Mouse (Mus musculus) embryo, embryonic 10.5 days (tissue): ENCODE data around the gene Pih1h3b.

ENCODE experiments used
- DNase-seq: peaks from one replicate; pipeline ENCODE4 v3.0.0-alpha.2; 2015; ENCODE audit warnings: low spot score

The Pih1h3b gene

DNA sequence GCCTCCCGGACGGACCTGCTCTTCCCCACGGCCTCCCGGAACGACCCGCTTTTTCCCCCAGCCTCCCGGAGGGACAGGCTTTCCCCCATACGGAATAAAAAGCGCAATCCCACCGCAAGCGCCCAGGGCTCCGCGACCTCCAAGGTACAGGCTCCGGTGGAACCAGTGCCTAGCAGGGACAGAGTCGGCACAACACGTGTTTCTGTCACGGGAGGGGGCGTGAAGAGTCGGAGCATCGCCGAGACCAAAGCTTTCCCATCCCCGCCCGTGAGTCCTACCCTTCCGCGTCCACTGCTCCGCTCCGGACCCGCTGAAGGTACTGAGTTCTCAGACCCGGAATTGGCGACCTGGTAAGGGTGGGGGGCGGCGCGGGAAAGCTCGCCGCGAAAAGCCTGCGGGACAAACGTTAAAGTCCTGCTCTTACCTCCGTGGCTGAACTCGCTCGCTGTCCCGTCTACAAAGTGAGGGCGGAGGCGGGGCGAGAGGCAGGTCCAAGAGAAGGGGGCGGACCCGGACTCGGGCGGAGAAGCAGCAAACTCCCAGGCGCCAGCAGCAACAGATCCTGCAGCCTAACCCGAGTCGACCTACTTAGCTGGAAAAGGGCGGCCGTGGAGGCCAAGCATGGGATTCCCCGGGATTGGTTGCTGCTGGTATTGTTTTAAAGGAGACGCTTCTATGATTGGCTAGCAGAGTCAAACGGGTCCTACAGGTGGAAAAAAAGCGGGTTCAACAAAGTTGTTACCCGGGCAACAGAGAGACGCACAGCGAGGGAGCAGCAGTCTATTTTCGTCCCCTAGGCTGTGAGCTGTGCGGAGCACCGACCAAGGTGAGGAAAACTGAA lies at the start of gene Pih1h3b, which contains the start of gene Nup62cl:
Gene Pih1h3b, plus strand, starts transcription at position 745 of the 841 bp plus-strand sequence.
Gene Nup62cl, minus strand, starts transcription at position 578 of the 841 bp plus-strand sequence.
- peak; percentile 64 for DNase-seq

DNA sequence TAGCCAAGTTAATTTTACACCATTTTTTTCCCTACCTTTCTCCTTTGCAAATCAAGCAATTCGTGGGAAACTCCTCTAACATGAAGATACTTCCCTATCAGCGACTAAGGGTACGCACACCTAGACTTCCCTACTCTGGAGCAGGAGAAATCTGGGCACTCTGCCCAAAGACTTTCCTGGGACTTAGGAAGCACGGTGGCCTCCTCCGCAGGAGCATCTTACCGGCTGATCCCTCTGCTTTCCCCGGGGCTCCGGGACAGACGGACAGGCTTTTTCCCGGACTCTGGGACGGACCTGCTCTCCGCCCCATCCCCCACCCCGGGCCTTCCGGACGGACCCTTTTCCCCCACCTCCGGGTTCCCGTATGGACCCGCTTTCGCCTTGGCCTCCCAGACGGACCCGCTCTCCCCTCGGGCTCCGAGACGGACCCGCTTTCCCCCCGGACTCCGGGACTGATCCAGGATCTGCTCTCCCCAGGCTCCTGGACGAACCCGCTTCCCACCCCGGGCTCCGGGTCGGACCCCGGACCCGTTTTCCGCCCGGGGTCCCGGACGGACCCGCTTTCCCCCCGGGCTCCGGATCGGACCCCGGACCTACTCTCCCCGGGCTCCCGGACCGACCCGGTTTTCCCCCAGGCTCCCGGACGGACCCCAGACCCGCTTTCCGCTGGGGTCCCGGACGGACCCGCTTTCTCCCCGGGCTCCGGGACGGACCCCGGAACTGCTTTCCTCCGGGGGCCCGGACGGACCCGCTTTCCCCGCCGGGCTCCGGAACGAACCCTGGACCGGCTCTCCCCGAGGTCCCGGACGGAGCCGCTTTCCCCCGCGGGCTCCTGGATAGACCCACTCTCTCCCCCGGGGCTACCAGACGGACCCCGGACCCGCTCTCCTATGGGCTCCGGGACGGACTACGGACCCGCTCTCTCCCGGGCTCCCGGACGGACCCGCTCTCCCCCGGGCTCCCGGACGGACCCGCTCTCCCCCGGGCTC lies 1.5 kb upstream of the Pih1h3b start:
- peak; percentile 18 for DNase-seq

DNA sequence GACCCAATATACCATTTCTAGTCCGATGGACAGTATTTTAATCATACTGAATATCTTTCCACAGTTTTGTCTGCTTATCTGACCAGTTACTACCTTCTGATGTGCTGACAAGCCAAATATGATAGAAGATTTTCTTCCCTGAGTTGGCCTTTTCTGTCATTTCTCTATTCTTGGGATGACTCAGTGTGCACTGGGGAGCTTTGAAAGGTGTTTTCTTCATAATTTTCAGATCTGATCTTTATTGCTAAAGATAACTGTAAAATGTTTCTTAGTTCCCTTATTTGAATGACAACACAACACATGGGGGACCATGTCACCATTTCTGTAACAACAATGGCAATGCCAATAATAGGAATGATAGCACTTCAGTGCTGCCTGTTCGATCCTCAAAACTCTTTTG lies 19.9 kb downstream of the Pih1h3b start:
- no peak for DNase-seq

DNA sequence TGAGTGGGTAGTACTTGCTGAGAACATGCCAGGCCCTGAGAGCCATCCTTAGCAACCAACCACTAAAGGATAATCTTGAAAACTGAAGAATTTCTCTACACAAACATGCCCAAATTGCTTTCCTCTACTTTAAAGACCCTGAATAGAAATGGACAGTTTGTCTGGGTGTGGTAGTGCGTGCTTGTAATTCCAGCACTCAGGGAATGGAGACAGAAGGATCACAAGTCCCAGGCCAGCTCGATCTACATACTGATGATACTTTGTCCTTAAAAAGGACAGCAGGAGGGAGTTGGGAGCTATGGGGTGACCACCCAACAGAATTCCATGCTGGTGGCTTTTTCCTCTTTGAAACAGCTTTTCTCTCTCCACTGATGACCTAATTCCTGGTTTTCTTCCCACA lies 31.4 kb downstream of the Pih1h3b start:
- DNase-seq, result no peak
